Mouse (Mus musculus) heart, embryonic 13.5 days (tissue): ENCODE measurements around the gene Fuk. TPM values are rescaled to one million over a fixed set of nuclear protein-coding genes. Genes with fewer than 3 reads are reported as not detected.

Source experiments
- ATAC-seq: fragments of 200-750 bp; cut with Nextera tagmentation; 2 replicates; pipeline ENCODE4 v1.8.0; 2017; ENCODE audit warnings: moderate TSS enrichment; ENCODE audit not compliant: insufficient number of reproducible peaks, low FRiP score, low TSS enrichment; ENCODE audit errors: extremely low read depth
- H3K27ac ChIP-seq: fragments of 300-500 bp; sonication (generic); replicated peaks from 2 replicates; pipeline ENCODE4 v1.5.1; 2015; ENCODE audit warnings: moderate library complexity, mild to moderate bottlenecking, inconsistent platforms
- H3K27me3 ChIP-seq: fragments of 300-500 bp; sonication (generic); replicated peaks from 2 replicates; pipeline ENCODE4 v1.6.1; 2015; ENCODE audit warnings: mild to moderate bottlenecking, inconsistent platforms
- H3K36me3 ChIP-seq: fragments of 300-500 bp; sonication (generic); 2 replicates; pipeline ENCODE4 v1.6.1; 2015; ENCODE audit warnings: mild to moderate bottlenecking, inconsistent platforms
- H3K4me1 ChIP-seq: fragments of 300-500 bp; sonication (generic); 2 replicates; pipeline ENCODE4 v1.6.1; 2015; ENCODE audit warnings: inconsistent platforms
- H3K4me2 ChIP-seq: fragments of 300-500 bp; sonication (generic); 2 replicates; pipeline ENCODE4 v1.6.1; 2015; ENCODE audit warnings: inconsistent platforms, mild to moderate bottlenecking, moderate library complexity
- H3K4me3 ChIP-seq: fragments of 300-500 bp; sonication (generic); 2 replicates; pipeline ENCODE4 v1.5.1; 2015; ENCODE audit warnings: moderate library complexity, mild to moderate bottlenecking, inconsistent platforms
- H3K9ac ChIP-seq: fragments of 300-500 bp; sonication (generic); 2 replicates; pipeline ENCODE4 v1.6.1; 2015; ENCODE audit warnings: inconsistent platforms, mild to moderate bottlenecking, moderate library complexity
- H3K9me3 ChIP-seq: fragments of 300-500 bp; sonication (generic); 2 replicates; pipeline ENCODE4 v1.6.1; 2016; ENCODE audit warnings: inconsistent platforms
- WGBS: fragments of 180-500 bp; shearing (Covaris S2); methylation state at CpG from one replicate; pipeline ENCODE4 v1.1.7; 2015; ENCODE audit warnings: mixed read lengths; 5-methylcytosine and 5-hydroxymethylcytosine counted together
- polyA plus RNA-seq: library from polyadenylated mRNA; unstranded; fragments of >200 nt; fragmentation: Nextera tagmentation; extraction: Ambion mirVana; gene quantifications from 2 replicates; pipeline ENCODE4 v1.2.1, GENCODE M21; 2015

The Fuk gene
- polyA plus RNA-seq, 1 experiment from 2014 or later, result 7.1 TPM

DNA sequence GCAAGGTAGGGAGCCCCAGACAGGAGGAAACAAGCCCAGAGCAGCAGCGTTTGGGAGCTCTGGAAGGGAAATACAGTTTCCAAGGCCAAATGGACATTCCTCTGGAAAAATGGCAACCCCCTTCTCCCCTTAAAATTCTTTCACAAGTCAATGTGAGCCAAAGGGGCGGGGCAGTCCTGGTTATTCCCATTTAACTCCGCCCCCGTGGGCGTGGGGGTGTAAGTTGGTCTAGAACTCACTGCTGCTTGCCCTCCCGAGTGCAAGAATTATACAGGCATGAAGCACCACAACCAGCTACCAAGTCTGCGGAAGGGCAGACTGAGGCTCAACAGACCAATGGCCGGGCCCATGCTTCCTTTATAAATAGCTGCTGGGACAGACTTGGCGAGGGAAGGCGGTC is 7.4 kb downstream of the Fuk start:
- Histone ChIP-seq H3K36me3 (peaks cover 51% of the 10 kb centered on the region), H3K4me1 (peaks cover 5% of the 10 kb centered on the region), H3K9me3 (no peaks in the 10 kb centered on the region), H3K4me3 (no peak overlapping the region), H3K9ac (no peak overlapping the region), H3K4me2 (no peak overlapping the region), H3K27me3 (no peaks in the 10 kb centered on the region), H3K27ac (no peak overlapping the region)
- 74% methylated on average over 10 of the region's 10 CpGs for WGBS
- no peak for ATAC-seq

DNA sequence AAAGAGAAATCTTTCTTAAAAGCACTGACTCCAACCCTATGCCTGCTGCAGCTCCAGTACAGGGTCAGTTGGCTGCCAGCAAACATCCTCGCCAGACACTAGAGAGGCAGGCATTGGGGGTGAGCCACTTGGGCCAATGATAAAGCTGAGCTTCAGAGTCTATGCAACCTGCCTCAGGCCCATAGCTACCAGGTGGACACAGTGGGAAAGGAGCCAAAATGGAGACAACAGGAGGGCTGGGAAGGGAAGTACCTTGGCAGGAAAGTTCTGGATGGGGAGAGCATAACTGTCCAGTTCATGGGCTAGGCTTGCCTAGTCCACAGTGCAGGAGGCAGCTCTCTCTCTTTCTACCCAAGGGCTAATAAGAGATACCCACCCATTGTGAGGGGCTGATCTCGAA is 9.4 kb downstream of the Fuk start:
- H3K4me2 ChIP-seq, result no peak overlapping the region
- no peaks in the 10 kb centered on the region for H3K27me3 ChIP-seq
- H3K4me1 ChIP-seq, result peaks cover 6% of the 10 kb centered on the region
- no peaks in the 10 kb centered on the region for H3K9me3 ChIP-seq
- no peak overlapping the region for H3K9ac ChIP-seq
- no peak overlapping the region for H3K4me3 ChIP-seq
- peaks cover 44% of the 10 kb centered on the region for H3K36me3 ChIP-seq
- no peak for ATAC-seq
- 90% methylated on average over 2 of the region's 2 CpGs for WGBS
- no peak overlapping the region for H3K27ac ChIP-seq

DNA sequence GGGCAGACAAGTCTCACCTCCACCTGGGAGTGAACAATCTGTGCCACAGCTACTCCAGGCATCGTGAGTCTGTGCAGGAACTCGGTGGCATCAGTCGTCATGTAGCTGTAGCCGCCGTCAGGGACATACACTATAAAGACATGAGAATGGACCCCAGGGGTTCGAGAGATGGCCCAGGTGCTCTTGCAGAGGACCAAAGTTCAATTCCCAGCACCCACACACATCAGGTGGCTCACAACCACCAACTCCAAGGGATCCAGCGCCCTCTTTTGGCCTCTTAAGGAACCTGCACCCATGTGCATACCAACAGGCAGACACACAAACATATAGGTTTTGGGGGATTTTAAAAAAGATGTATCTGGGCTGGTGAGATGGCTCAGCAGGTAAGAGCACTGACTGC is 10.2 kb downstream of the Fuk start:
- peaks cover 45% of the 10 kb centered on the region for H3K36me3 ChIP-seq
- no peak for ATAC-seq
- no peak overlapping the region for H3K4me3 ChIP-seq

DNA sequence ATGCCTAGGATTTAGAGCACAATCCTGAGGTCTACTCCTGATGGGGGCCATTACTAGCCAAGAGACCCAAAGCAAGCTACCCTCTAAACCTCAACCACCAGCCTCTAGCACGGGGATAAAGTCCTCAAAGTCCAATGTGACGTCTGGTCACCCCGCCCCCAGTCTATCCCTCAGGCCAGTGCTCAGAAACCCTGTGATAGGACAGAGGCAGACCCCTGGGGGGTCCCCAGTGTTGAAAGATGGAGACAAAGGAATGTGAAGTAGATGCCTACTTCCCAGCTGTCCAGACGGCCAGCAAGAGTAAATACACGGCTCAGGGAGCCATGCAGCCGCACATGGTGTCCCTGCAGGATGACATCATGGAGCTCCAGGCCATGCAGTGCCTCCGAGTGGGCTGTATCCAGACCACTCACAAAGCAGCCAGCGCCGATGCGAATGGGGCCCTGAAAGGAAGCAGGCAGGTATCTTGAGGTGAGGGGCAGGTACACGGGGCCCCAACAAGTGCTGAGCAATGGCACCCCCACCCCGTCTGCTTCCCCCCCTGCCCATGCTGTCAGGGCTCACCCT is 12.3 kb downstream of the Fuk start:
- Histone ChIP-seq H3K9me3 (no peaks in the 10 kb centered on the region), H3K27me3 (no peaks in the 10 kb centered on the region), H3K4me3 (no peak overlapping the region), H3K27ac (no peak overlapping the region), H3K4me1 (peaks cover 6% of the 10 kb centered on the region), H3K4me2 (no peak overlapping the region), H3K9ac (no peak overlapping the region), H3K36me3 (peaks cover 64% of the 10 kb centered on the region)
- ATAC-seq, result no peak
- WGBS, result 53% methylated on average over 12 of the region's 12 CpGs

More for the DNA sequence above, 10.2 kb downstream of the Fuk start:
- H3K9me3 ChIP-seq, result no peaks in the 10 kb centered on the region
- no peak overlapping the region for H3K4me2 ChIP-seq
- H3K9ac ChIP-seq, result no peak overlapping the region
- no peak overlapping the region for H3K27ac ChIP-seq
- H3K27me3 ChIP-seq, result no peaks in the 10 kb centered on the region
- WGBS, result 84% methylated on average over 7 of the region's 7 CpGs
- peaks cover 6% of the 10 kb centered on the region for H3K4me1 ChIP-seq

DNA sequence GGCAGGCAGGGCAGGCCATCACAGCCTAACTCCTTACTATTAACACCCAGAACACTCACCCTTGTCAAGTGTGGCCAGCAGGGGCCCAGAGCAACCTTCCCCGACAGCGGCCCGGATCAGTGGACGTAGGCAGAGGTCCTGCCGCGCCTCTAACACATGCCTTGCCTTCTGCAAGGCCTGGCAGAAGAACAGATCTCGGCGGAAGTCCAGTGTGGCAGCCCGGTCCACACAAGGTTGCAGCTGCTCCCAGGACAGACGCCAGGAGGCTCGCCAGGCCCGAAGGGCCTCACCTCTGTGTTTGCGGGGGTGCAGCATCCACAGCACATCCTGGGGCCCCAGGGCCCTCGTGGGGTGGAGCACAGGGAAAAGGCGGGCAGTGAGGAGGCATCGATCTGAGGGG is 13.4 kb downstream of the Fuk start:
- H3K9ac ChIP-seq, result no peak overlapping the region
- H3K4me1 ChIP-seq, result peaks cover 6% of the 10 kb centered on the region
- H3K4me3 ChIP-seq, result no peak overlapping the region
- no peak for ATAC-seq
- H3K27me3 ChIP-seq, result no peaks in the 10 kb centered on the region
- no peaks in the 10 kb centered on the region for H3K9me3 ChIP-seq
- no peak overlapping the region for H3K4me2 ChIP-seq
- 81% methylated on average over 16 of the region's 16 CpGs for WGBS
- no peak overlapping the region for H3K27ac ChIP-seq
- peaks cover 76% of the 10 kb centered on the region for H3K36me3 ChIP-seq

DNA sequence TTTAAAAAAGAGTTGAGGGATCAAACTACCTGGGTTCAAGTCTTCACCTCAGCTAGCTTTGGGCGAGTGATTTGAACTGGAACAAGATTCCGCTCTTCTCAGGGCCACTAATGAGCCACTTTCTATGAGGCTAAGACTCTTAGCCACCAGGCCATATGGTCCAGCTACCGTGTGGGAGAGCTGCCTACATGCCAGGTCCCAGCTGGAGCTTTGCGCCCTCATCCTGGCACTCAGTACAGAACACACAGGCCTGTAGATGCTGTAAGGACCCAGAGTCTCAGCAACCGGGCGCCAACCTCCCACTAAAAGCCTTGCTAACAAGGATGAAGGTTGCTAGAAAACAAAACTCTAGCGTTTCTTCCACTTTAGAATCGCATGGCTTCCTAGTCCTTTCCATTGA is 13.8 kb downstream of the Fuk start:
- Histone ChIP-seq H3K4me1 (peaks cover 6% of the 10 kb centered on the region), H3K9ac (no peak overlapping the region), H3K9me3 (no peaks in the 10 kb centered on the region), H3K36me3 (peaks cover 76% of the 10 kb centered on the region), H3K4me2 (no peak overlapping the region), H3K27ac (no peak overlapping the region), H3K4me3 (no peak overlapping the region), H3K27me3 (no peaks in the 10 kb centered on the region)
- WGBS, result 89% methylated on average over 8 of the region's 8 CpGs
- no peak for ATAC-seq

DNA sequence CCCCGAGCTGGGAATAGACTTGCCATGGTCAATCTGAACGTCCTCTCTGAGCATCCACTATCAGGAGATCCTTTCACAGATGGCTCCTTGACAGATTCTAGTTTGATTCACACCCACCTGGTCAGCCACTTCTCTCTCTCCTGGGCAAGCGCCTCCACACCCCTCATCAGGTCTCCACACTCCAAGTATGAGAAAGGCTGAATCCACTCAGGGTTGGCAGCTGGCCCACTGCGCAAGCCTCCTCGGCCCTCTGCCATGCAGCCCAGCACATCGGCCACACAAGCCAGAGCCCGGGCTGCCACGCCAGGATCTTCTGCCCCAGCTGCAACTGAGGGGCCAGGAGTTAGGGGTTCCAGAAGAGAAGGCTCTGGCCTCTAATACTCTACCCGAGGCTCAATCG is 14.7 kb downstream of the Fuk start:
- Histone ChIP-seq H3K9ac (no peak overlapping the region), H3K4me1 (peaks cover 6% of the 10 kb centered on the region), H3K4me2 (no peak overlapping the region), H3K27me3 (no peaks in the 10 kb centered on the region), H3K4me3 (no peak overlapping the region), H3K9me3 (no peaks in the 10 kb centered on the region), H3K27ac (no peak overlapping the region), H3K36me3 (peaks cover 76% of the 10 kb centered on the region)
- 82% methylated on average over 10 of the region's 10 CpGs for WGBS
- no peak for ATAC-seq

DNA sequence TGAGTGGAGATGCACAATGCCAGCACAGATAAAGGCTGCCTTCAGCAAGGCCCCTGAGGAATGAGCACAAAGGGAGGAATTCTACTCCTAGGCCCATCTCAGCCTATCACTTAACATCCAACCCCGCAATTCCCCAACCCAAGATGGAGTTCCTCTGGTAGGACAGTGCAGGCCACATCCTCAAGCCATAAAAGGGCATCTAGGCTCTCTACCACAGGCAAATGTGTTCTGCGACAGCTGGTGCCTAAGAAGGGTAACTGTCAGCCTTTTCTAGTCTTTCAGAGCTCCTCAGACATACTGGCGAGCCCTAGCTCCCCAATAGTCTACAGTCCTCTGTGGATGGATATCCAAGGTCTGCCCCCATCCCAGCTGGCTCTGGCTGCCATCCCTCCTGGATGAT is 15.7 kb downstream of the Fuk start:
- ATAC-seq, result no peak
- H3K4me3 ChIP-seq, result no peak overlapping the region
- H3K27me3 ChIP-seq, result no peaks in the 10 kb centered on the region
- H3K4me2 ChIP-seq, result no peak overlapping the region
- 82% methylated on average over 3 of the region's 3 CpGs for WGBS
- H3K36me3 ChIP-seq, result peaks cover 78% of the 10 kb centered on the region
- H3K9ac ChIP-seq, result no peak overlapping the region
- peaks cover 6% of the 10 kb centered on the region for H3K4me1 ChIP-seq
- H3K9me3 ChIP-seq, result no peaks in the 10 kb centered on the region
- no peak overlapping the region for H3K27ac ChIP-seq

DNA sequence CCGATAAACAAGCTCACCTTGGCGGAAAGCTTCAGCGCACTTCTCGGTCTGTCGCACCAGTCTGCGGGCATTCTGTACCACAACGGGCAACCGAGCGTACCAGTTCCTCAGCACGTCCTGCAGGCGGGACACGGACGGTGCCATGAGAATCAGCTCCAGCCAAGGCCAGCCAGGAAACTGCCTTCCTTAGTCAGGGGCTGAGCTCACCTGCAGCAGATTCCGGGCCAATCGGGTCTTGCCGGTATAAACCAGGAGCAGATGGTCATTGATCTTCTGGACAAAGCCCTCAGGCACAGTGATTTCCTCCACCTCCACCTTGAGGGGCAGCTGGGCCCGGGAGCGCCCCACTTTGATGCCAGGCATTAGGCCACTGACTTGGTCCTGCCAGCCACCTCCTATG is 18.5 kb downstream of the Fuk start:
- peaks cover 93% of the 10 kb centered on the region for H3K36me3 ChIP-seq

DNA sequence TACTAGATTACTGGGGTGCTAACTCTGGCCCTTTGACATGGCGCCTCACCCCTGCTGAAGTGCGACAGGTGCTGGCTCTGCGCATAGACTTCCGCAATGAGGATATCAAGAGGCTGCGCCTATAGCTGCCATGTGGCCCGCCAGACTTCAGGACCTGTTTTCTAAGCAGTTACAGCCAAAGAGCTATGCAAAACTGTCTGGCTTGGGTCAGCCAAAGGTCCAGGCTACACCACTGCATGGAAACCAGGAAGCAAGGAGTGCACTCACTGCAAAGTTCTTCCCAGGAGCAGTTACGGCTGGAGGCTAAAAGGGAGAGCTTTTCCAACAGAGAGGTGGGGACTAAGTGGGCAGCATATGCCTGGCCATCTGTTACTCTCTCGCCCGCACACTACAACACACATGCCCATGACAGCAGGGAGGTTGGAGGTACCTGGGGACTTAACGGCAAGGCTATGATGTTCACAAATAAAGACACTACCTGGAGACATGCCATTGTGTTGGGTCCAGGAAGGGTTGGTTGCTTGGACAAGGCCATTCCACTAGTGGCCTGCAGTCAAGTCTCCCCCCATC is 20.5 kb downstream of the Fuk start:
- no peaks in the 10 kb centered on the region for H3K4me1 ChIP-seq
- H3K36me3 ChIP-seq, result peaks cover 99% of the 10 kb centered on the region
- H3K4me3 ChIP-seq, result no peak overlapping the region
- WGBS, result 91% methylated on average over 10 of the region's 10 CpGs
- no peaks in the 10 kb centered on the region for H3K9me3 ChIP-seq
- H3K4me2 ChIP-seq, result no peak overlapping the region
- no peak for ATAC-seq
- no peak overlapping the region for H3K27ac ChIP-seq
- H3K27me3 ChIP-seq, result no peaks in the 10 kb centered on the region
- no peak overlapping the region for H3K9ac ChIP-seq

More for the DNA sequence above, 18.5 kb downstream of the Fuk start:
- no peak overlapping the region for H3K9ac ChIP-seq
- no peak overlapping the region for H3K4me2 ChIP-seq
- H3K27me3 ChIP-seq, result no peaks in the 10 kb centered on the region
- no peaks in the 10 kb centered on the region for H3K4me1 ChIP-seq
- H3K4me3 ChIP-seq, result no peak overlapping the region
- H3K27ac ChIP-seq, result no peak overlapping the region
- ATAC-seq, result no peak
- 94% methylated on average over 18 of the region's 18 CpGs for WGBS
- no peaks in the 10 kb centered on the region for H3K9me3 ChIP-seq

DNA sequence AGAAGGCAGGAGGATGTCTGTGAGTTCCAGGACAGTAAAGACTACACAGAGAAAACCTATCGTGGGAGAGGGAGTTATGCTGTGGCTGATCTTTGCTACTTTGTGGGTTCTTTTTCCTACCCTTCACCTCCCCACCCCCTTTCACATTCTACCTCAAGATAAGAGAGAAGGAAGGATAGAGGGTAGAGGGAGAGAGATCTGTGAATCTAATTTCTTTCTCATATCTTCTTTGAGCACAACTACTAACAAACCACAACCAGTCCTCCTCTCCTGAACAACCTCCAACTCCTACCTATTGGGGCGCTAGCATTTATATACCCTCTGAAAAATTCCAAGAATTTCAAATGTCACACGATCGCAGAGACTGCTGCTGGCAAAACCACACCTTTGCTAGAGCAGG is 24.4 kb downstream of the Fuk start:
- H3K27me3 ChIP-seq, result no peaks in the 10 kb centered on the region
- H3K9ac ChIP-seq, result no peak overlapping the region
- H3K9me3 ChIP-seq, result no peaks in the 10 kb centered on the region
- ATAC-seq, result no peak
- no peaks in the 10 kb centered on the region for H3K4me1 ChIP-seq
- no peak overlapping the region for H3K4me3 ChIP-seq
- 70% methylated on average over 4 of the region's 4 CpGs for WGBS
- no peak overlapping the region for H3K27ac ChIP-seq
- peaks cover 100% of the 10 kb centered on the region for H3K36me3 ChIP-seq
- no peak overlapping the region for H3K4me2 ChIP-seq

DNA sequence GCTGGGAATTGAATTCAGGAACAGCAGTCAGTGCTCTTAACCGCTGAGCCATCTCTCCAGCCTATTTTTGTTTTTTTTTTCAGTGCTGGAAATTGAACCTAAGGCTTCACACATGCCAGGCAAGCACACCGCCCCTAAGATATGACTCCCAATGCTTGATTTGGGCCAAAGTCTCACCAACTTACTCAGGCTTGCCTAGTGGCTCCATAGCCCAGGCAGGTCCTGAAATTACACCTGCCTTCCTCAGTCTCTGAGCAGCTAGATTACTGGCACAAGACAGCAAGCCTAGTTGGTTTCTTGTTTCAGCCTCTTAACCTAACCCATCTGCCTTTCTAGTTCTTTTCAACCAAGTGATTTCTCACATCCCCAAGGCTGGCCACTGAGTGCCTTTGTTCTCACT is 31.8 kb downstream of the Fuk start:
- no peak for ATAC-seq
- peaks cover 100% of the 10 kb centered on the region for H3K36me3 ChIP-seq
- no peak overlapping the region for H3K27ac ChIP-seq
- H3K4me3 ChIP-seq, result no peak overlapping the region
- no peak overlapping the region for H3K4me2 ChIP-seq
- no peak overlapping the region for H3K9ac ChIP-seq
- H3K27me3 ChIP-seq, result no peaks in the 10 kb centered on the region
- no peaks in the 10 kb centered on the region for H3K4me1 ChIP-seq
- WGBS, result 96% methylated on average over 2 of the region's 2 CpGs
- H3K9me3 ChIP-seq, result no peaks in the 10 kb centered on the region
